Comparison of ENCODE assay signal across 8 mouse cellular contexts in genomic region chr5:137115866-137116847, GRCm38 (mm10). TPM values are rescaled to one million over a fixed set of nuclear protein-coding genes. Genes with fewer than 3 reads are reported as not detected.
A peak's percentile ranks its signal among the peaks of the same experiment; 100 is the strongest.
DNase-seq lines count a peak whose midpoint lies in the region; ATAC-seq lines count a peak whose summit lies in the region.

Gene Trim56 (minus strand): TSS chr5:137116209.

- no peaks in the 10 kb centered on the region for H3K27me3 ChIP-seq in forebrain, embryonic 10.5 days (ENCODE audit: poor library complexity, severe bottlenecking)

- H3K9me3 ChIP-seq in forebrain, embryonic 10.5 days = peaks cover 19% of the 10 kb centered on the region

- peak; percentile 92 for ATAC-seq in megakaryocyte progenitor cell, adult 5-6 weeks (replicated peaks; ENCODE audit: poor library complexity)

- H3K36me3 ChIP-seq in forebrain, embryonic 10.5 days (replicated peaks) = peaks cover 31% of the 10 kb centered on the region

- peak within 1 kb of the TSS; percentile 89 for H3K27ac ChIP-seq in forebrain, embryonic 10.5 days

- WGBS in forebrain, embryonic 10.5 days = 12% methylated on average over 29 of the region's 29 CpGs

- peak within 1 kb of the TSS; percentile 58 for H3K4me3 ChIP-seq in forebrain, embryonic 10.5 days

- DNase-seq in B cell, adult 2 months = peak; percentile 83 to 85
- DNase-seq in adrenal gland, adult 2 months = peak; percentile 90
- peak; percentile 64 for DNase-seq in forebrain, embryonic 10.5 days (ENCODE audit: extremely low spot score, low spot score)
- peak; percentile 80 to 81 for DNase-seq in heart, postnatal 14 days
- DNase-seq in kidney, postnatal 4 days = peak; percentile 77 to 87
- peak; percentile 80 for DNase-seq in spleen, adult 12 weeks (ENCODE audit: low spot score)
- no peak for DNase-seq in cerebellum, adult 11 months

- H3K4me1 ChIP-seq in forebrain, embryonic 10.5 days = peaks cover 20% of the 10 kb centered on the region

- intact Hi-C loops in heart, postnatal 14 days (cut with DNase I) = no loop called here

RNA-seq across cellular contexts. Expression of gene Trim56, which starts in this region (rescaled TPM):
- total RNA-seq in adrenal gland, adult 2 months (2021) = 10 to 100 TPM; 37.1 to 47.0 TPM
- polyA plus RNA-seq in adrenal gland, adult 2 months (2012; rRNA removed) = 13.3 and 19.6 TPM in 2 replicates
- 4.6 and 5.0 TPM in 2 replicates for polyA plus RNA-seq in forebrain, embryonic 10.5 days (2016; fragmentation: Nextera tagmentation; extraction: Ambion mirVana)
- total RNA-seq in heart, postnatal 14 days (2021) = 10 to 100 TPM; 19.4 to 20.4 TPM
- 8.1 and 8.7 TPM in 2 replicates for total RNA-seq in megakaryocyte progenitor cell, adult 5-6 weeks (2015)
- total RNA-seq in megakaryocyte progenitor cell, adult 5-6 weeks (2017) = 24.7 and 25.6 TPM in 2 replicates
